In genomic region chr6:84573905-84574660, GRCm38 (mm10) we compare ENCODE assay signal across 8 mouse cellular contexts. TPM values are rescaled to one million over a fixed set of nuclear protein-coding genes. Genes with fewer than 3 reads are reported as not detected.
A peak's percentile ranks its signal among the peaks of the same experiment; 100 is the strongest.
DNase-seq lines count a peak whose midpoint lies in the region; ATAC-seq and TF ChIP-seq lines count a peak whose summit lies in the region.

No protein-coding gene starts in this region.

- peaks cover 97% of the 10 kb centered on the region for H3K27me3 ChIP-seq in kidney, embryonic 15.5 days
- H3K27me3 ChIP-seq in kidney, adult 2 months (replicated peaks; ENCODE audit: control insufficient read depth, insufficient read depth, low read length): no peaks in the 10 kb centered on the region
- H3K27me3 ChIP-seq in hindbrain, embryonic 10.5 days (ENCODE audit: insufficient read depth, poor library complexity, severe bottlenecking): peaks cover 81% of the 10 kb centered on the region
- H3K27me3 ChIP-seq in midbrain, embryonic 12.5 days: peaks cover 67% of the 10 kb centered on the region

- peak; percentile 38; the same call in 1 of the 2 replicates for ATAC-seq in kidney, embryonic 15.5 days (replicated peaks; ENCODE audit: low FRiP score)
- peak; percentile 50; the same call in 1 of the 2 replicates for ATAC-seq in common myeloid progenitor, adult 5-6 weeks (replicated peaks; ENCODE audit: low read depth, poor library complexity, severe bottlenecking)
- ATAC-seq in midbrain, embryonic 12.5 days (ENCODE audit: low FRiP score, low read depth): peak; percentile 75
- ATAC-seq in erythroblast, adult 5-6 weeks (replicated peaks; ENCODE audit: low FRiP score, poor library complexity, severe bottlenecking): no peak

- no peak for TF ChIP-seq POLR2A in kidney, adult 2 months (IDR thresholded peaks at IDR 0.05; ENCODE audit: low read depth, low read length)

- H3K36me3 ChIP-seq in kidney, embryonic 15.5 days: no peaks in the 10 kb centered on the region
- H3K36me3 ChIP-seq in kidney, adult 2 months (ENCODE audit: control insufficient read depth, insufficient read depth, low read length): no peaks in the 10 kb centered on the region
- H3K36me3 ChIP-seq in hindbrain, embryonic 10.5 days: peaks cover 52% of the 10 kb centered on the region
- H3K36me3 ChIP-seq in midbrain, embryonic 12.5 days: no peaks in the 10 kb centered on the region

- H3K4me2 ChIP-seq in kidney, embryonic 15.5 days: peak overlapping the region; percentile 47
- H3K4me2 ChIP-seq in midbrain, embryonic 12.5 days (replicated peaks): peak overlapping the region; percentile 44

- DNase-seq in kidney, adult 2 months: no peak
- DNase-seq in hindbrain, embryonic 10.5 days (ENCODE audit: low spot score): peak; percentile 46
- no peak for DNase-seq in right cerebral cortex, postnatal 14 days
- no peak for DNase-seq in gastrocnemius, adult 2 months

- H3K27ac ChIP-seq in kidney, embryonic 15.5 days: no peak overlapping the region
- no peak overlapping the region for H3K27ac ChIP-seq in kidney, adult 2 months (ENCODE audit: insufficient read depth, low read depth, low read length)
- H3K27ac ChIP-seq in hindbrain, embryonic 10.5 days: peak overlapping the region; percentile 53; the same call in 1 of the 2 replicates
- no peak overlapping the region for H3K27ac ChIP-seq in midbrain, embryonic 12.5 days (replicated peaks)
- no peak overlapping the region for H3K27ac ChIP-seq in gastrocnemius, adult 2 months

- H3K9ac ChIP-seq in kidney, embryonic 15.5 days: no peak overlapping the region
- no peak overlapping the region for H3K9ac ChIP-seq in midbrain, embryonic 12.5 days (replicated peaks)

- 33% methylated on average over 25 of the region's 25 CpGs for WGBS in kidney, embryonic 15.5 days
- 36% methylated on average over 25 of the region's 25 CpGs for WGBS in kidney, adult 2 months
- 32% methylated on average over 25 of the region's 25 CpGs for WGBS in hindbrain, embryonic 10.5 days
- WGBS in midbrain, embryonic 12.5 days: 24% methylated on average over 25 of the region's 25 CpGs

- no peak; the same call in 1 of the 2 replicates for TF ChIP-seq CTCF in kidney, adult 2 months (conservative IDR thresholded peaks at IDR 0.05; ENCODE audit: insufficient read depth, insufficient read length, low read depth, low read length)
- no peak for TF ChIP-seq CTCF in gastrocnemius, adult 2 months (IDR thresholded peaks at IDR 0.05)

- intact Hi-C loops in gastrocnemius, adult 2 months (cut with DNase I): no loop called here

- H3K9me3 ChIP-seq in kidney, embryonic 15.5 days (replicated peaks): no peaks in the 10 kb centered on the region
- no peaks in the 10 kb centered on the region for H3K9me3 ChIP-seq in hindbrain, embryonic 10.5 days
- H3K9me3 ChIP-seq in midbrain, embryonic 12.5 days: no peaks in the 10 kb centered on the region

- H3K4me3 ChIP-seq in kidney, embryonic 15.5 days (replicated peaks): 0 out of 2 replicates have a peak overlapping the region, but pooled peaks have one; percentile 5
- no peak overlapping the region for H3K4me3 ChIP-seq in kidney, adult 2 months (ENCODE audit: insufficient read depth, low read depth, low read length)
- H3K4me3 ChIP-seq in hindbrain, embryonic 10.5 days: peak overlapping the region; percentile 34; the same call in 1 of the 2 replicates
- peak overlapping the region; percentile 21 for H3K4me3 ChIP-seq in midbrain, embryonic 12.5 days
- H3K4me3 ChIP-seq in gastrocnemius, adult 2 months: no peak overlapping the region

- H3K4me1 ChIP-seq in kidney, embryonic 15.5 days: peaks cover 13% of the 10 kb centered on the region
- no peaks in the 10 kb centered on the region for H3K4me1 ChIP-seq in kidney, adult 2 months (ENCODE audit: control insufficient read depth, insufficient read depth, low read length)
- peaks cover 66% of the 10 kb centered on the region for H3K4me1 ChIP-seq in hindbrain, embryonic 10.5 days (replicated peaks)
- peaks cover 16% of the 10 kb centered on the region for H3K4me1 ChIP-seq in midbrain, embryonic 12.5 days

RNA-seq across cellular contexts. Expression of gene Cyp26b1, which starts 19.6 kb away (rescaled TPM):
- polyA plus RNA-seq in kidney, embryonic 15.5 days (2015; fragmentation: Nextera tagmentation; extraction: Ambion mirVana): 5.7 and 6.4 TPM in 2 replicates
- 0.60 and 2.0 TPM in 2 replicates for polyA plus RNA-seq in kidney, adult 2 months (2012; rRNA removed)
- not detected in 2 replicates for total RNA-seq in common myeloid progenitor, adult 5-6 weeks (2017)
- 21.1 and 26.2 TPM in 2 replicates for polyA plus RNA-seq in hindbrain, embryonic 10.5 days (2016; fragmentation: Nextera tagmentation; extraction: Ambion mirVana)
- polyA plus RNA-seq in midbrain, embryonic 12.5 days (2016; fragmentation: Nextera tagmentation; extraction: Ambion mirVana): 7.7 and 14.1 TPM in 2 replicates
- total RNA-seq in erythroblast, adult 5-6 weeks (2015; ENCODE audit: low replicate concordance): not detected in 2 replicates
- not detected in 2 replicates for total RNA-seq in erythroblast, adult 5-6 weeks (2017; ENCODE audit: low replicate concordance)
- total RNA-seq in gastrocnemius, adult 2 months (2021): 10 to 100 TPM in 1 of 2 experiments, 1 to 10 TPM in 1; 7.1 to 18.9 TPM

Comparison
In these comparisons a context has a peak if more than half of its experiments do, and no peak if none do; other contexts are left out.
1. H3K4me3 ChIP-seq: peak in kidney, embryonic 15.5 days (single experiment), hindbrain, embryonic 10.5 days (single experiment) and midbrain, embryonic 12.5 days (single experiment); none in kidney, adult 2 months (single experiment) and gastrocnemius, adult 2 months (single experiment).